Mouse (Mus musculus) spleen, adult 12 weeks (tissue): ENCODE data around the gene Cog1.

Experiments
- DNase-seq: peaks from one replicate; pipeline ENCODE4 v3.0.0; 2022; ENCODE audit warnings: low spot score

The Cog1 gene

GRCm38 (mm10) chr11:113648690-113649352 lies at the start of gene Cog1:
Gene Cog1 (plus strand): TSS chr11:113649169.
- DNase-seq, result no peak

- no peak for DNase-seq
Measured at GRCm38 (mm10) chr11:113600526-113601245, 48.3 kb upstream of the Cog1 start.

DNA sequence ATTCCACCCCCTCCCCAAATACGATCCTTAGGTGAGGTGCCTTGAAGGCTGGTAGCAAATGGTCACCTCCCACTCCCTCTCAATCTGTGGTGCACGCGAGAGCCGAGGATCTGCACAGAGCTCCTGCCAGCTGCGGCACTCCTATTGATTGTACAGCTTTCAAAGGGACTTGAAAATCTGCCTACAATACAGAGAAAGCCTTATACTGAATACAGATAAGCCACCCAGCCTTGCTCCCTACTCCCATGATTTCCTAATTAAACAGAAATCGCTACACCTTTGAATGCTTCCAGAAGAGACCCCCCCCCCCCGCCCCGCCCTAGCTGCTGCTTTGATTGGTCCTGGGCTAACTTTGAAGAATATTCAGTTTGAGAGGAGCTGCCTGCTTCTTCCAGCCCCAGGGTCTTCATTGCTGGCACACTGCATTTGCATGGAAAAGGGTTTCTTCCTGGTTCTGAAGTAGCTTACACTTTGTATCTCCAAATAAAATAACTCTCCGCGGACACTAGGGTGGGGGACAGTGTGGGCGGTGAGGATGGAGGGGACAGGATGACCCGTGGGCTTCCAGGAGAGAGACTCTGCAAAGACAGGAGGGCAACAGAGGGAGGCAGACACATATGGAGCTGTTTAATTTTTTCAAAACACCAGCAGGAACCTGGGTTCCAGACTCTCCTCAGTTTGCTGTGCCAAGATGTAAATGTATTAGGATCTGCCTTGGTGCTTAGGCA lies 47.2 kb upstream of the Cog1 start:
- no peak for DNase-seq

GRCm38 (mm10) chr11:113607556-113607955 lies 41.4 kb upstream of the Cog1 start:
- DNase-seq, result no peak

- no peak for DNase-seq
Measured at GRCm38 (mm10) chr11:113609581-113609980, 39.4 kb upstream of the Cog1 start.

GRCm38 (mm10) chr11:113610266-113610665 lies 38.7 kb upstream of the Cog1 start:
- DNase-seq, result no peak

DNA sequence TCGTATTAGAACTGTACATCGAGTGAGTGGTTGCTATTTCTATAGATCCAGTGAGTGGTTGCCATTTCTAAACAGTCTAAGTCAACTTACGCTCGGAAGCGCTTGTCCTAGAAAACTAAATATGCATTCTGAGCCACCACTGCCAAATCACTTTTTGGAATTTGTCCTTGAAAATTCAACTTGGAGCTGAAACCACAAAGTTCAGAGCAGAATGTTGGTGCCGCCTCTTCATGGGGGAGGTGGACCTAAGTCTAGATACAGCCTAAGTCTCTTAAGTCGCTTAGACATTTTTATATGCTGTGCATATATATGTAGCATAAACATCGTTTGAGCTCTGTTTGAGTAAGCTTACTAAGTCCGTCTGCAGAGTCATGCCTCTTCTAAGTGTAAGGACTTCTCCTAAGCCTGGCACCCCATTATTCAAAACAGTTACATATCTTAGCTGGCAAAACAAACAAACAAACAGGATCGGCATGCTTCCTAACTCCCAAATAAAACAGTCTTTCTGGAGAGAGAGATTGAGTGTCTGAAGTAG lies 37.8 kb upstream of the Cog1 start:
- DNase-seq, result no peak

DNA sequence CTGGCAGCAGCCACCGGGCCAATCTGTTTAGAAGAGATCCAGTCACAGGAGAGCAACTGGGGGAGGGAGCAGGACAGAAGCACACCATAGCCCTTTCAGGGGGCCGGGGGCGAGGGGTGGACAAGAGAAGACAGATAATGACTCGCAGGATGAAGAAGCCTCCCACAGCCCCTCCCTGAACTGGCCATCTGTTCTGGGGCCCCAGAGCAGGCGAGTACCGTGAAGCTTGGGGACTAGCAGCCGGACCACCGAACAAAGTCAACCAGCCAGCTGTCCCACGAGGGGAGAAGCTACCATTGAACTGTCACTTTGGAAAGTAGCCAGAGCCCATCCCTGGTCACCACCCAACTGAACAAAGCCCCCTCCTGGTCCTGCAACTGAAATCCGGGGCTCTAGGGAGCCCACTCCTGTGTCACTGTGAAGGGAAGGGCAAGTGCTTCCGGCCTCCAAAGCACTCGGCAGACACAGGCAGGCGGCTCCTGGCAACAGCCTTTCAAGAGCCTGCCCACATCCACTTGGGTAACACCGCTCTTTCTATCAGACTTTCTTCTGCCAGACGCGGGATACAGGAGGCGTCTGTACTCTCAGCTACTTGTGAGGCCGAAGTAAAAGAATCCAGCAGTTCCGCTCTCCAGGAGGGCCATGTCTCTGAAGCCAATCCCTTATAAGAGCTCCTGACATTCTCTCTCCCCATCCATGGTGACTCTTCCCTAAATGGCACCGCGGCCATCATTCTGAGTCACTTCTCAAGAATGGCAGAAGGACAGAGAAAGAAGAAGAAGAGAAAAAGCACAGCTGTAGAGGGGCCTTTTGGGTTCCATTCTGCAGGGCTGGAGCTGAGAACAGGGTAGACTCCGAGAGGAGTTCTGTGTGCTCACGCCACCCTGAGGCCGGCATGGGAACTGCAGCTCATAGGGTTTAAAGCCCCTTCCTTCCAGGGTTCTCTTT lies 37.0 kb upstream of the Cog1 start:
- no peak for DNase-seq

DNA sequence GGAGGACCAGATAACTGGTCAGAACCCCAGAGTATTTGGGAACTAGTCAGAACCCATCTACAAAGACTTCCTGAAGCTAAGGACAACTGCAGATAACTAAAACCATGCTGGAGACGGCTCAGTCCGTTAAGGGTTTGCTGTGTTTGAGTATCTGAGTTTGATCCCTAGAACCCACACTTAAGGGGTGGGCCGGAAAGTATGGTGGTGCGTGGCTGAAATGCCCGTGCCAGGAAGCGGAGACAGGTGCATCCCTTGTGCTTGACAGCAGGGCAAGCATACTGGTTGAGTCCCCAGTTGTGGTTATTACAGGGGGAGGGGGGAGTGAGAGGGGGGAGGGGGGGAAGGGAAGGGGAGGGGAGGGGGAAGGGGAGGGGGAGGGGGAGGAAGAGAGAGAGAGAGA lies 34.5 kb upstream of the Cog1 start:
- no peak for DNase-seq

- peak; percentile 43 for DNase-seq
Measured at GRCm38 (mm10) chr11:113617132-113617911, 31.6 kb upstream of the Cog1 start.

GRCm38 (mm10) chr11:113618303-113618671 lies 30.7 kb upstream of the Cog1 start:
- no peak for DNase-seq

- no peak for DNase-seq
Measured at GRCm38 (mm10) chr11:113618672-113619419, 30.1 kb upstream of the Cog1 start, which contains the start of gene Sstr2. Gene Sstr2 (plus strand): TSS chr11:113619342.

- DNase-seq, result no peak
Measured at GRCm38 (mm10) chr11:113619420-113620080, 29.4 kb upstream of the Cog1 start.

DNA sequence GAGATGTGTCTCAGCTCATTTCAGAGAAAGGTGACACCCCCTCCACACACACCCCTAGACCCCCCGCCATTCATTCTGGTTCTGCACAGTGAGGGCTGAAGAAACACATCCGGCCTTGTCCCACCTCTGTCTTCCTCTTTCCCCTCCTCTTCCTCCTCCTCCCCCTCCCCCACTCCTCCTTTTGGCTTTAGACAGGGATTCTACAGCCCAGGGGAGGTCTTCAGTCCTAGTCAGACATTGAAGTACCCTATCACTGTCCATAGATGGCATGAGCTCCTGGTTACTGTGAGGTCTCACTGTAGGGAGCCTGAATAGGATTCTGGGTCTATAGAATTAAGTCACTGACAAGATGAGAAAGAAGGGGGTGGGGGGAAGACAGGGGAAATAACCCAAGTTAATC lies 28.0 kb upstream of the Cog1 start:
- DNase-seq, result no peak

DNA sequence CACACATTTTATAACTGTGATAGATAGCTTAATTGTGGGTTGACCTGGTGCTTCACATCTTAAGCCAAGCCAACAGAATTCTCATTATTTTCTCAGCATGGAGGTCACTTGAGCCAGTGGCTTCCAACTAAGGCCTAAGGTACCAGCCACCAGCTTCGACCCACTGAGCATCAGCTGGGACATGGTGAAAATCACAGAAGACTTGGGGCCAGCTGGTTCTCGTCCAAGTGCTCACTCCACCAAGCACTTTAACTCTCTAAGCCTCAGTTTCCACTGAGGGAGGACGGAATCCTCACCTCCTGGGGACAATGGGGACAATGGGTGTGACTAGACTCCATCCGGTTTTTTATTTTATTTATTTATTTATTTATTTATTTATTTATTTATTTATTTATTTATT lies 26.9 kb upstream of the Cog1 start:
- DNase-seq, result no peak

DNA sequence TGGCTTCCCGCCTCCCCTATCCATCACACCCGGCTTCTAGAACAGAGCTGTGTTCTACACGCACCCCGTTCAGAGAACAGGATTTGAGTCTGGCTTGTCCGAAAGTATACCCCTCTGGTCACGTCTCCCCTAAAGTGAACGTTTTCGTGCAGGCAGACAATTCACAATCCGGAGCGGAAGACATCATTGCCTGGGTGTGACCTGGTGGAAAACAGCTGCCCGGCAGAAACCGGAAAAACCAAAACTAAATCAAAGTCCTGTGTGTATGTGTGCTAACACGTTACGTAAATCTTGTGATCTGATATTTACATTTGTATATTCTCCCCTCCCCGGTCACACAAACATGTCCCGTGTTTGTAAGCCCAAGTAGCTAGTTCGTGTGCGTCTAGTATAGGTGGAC lies 23.5 kb upstream of the Cog1 start:
- no peak for DNase-seq

DNA sequence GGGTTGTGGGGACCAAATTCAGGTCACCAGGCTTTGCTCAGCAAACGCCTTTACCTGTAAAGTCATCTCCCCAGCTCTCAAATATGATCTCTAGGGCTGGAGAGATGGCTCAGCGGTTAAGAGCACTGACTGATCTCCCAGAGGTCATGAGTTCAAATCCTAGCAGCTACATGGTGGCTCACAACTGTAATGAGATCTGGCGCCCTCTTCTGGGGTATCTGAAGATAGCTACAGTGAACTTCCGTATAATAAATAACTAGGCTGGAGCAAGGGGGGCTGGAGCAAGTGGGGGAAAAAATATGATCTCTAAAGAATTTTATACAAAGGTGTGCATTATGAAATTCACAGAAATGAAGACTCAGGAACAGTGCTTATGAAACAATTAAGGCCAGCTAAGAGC lies 21.2 kb upstream of the Cog1 start:
- DNase-seq, result no peak

DNA sequence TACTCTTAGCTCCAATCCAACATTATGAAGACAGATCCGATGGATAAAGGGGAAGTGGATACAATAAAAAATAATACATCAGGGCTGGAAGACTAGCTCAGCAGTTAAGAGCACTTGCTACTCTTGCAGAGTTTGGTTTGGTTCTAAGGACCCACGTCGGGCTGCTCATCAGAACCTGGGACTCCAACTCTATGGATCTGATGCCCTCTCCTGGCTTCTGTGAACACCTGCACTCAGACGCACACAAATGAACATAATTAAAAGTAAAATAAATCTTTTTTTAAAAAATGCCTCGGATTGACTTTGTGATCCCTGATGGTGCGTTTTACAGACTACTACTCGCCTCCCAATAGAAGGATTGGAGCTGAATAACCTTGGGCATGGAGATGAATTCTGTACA lies 18.3 kb upstream of the Cog1 start:
- no peak for DNase-seq

- DNase-seq, result no peak
Measured at GRCm38 (mm10) chr11:113631302-113631701, 17.7 kb upstream of the Cog1 start.

- no peak for DNase-seq
Measured at GRCm38 (mm10) chr11:113631862-113632261, 17.1 kb upstream of the Cog1 start.
